Mouse (Mus musculus): ENCODE measurements around the gene Wdr91. TPM values are rescaled to one million over a fixed set of nuclear protein-coding genes. Genes with fewer than 3 reads are reported as not detected.

Wdr91 gene
- polyA plus RNA-seq, 1 experiment from 2014 or later = 10.3 TPM

GRCm38 (mm10) chr6:34875268-34875761, 35.4 kb downstream of the Wdr91 start:
- Histone ChIP-seq H3K27ac (replicated peaks; ENCODE audit: low read depth, low read length) (no peak overlapping the region), H3K4me1 (ENCODE audit: control insufficient read depth, insufficient read depth, low read length) (peaks cover 8% of the 10 kb centered on the region)
- no peak for DNase-seq (ENCODE audit: low spot score)

GRCm38 (mm10) chr6:34874101-34874921, 36.4 kb downstream of the Wdr91 start:
- Histone ChIP-seq H3K4me1 (ENCODE audit: control insufficient read depth, insufficient read depth, low read length) (peaks cover 8% of the 10 kb centered on the region), H3K9ac (ENCODE audit: low read length) (no peak overlapping the region), H3K27ac (replicated peaks; ENCODE audit: low read depth, low read length) (no peak overlapping the region), H3K9me3 (ENCODE audit: control insufficient read depth, low read length) (no peaks in the 10 kb centered on the region), H3K27me3 (ENCODE audit: control insufficient read depth, insufficient read depth, low read length) (no peaks in the 10 kb centered on the region), H3K4me3 (ENCODE audit: low read depth, low read length) (no peak overlapping the region), H3K4me2 (ENCODE audit: low read depth, severe bottlenecking) (no peak overlapping the region), H3K36me3 (ENCODE audit: control insufficient read depth, insufficient read depth, low read length) (no peaks in the 10 kb centered on the region; the same call in 1 of the 2 replicates)
- 82% methylated on average over 21 of the region's 21 CpGs for WGBS
- DNase-seq (ENCODE audit: low spot score) (no peak), ATAC-seq (ENCODE audit: insufficient number of reproducible peaks, low FRiP score, low TSS enrichment, low read depth) (no peak)

More at GRCm38 (mm10) chr6:34875268-34875761, 35.4 kb downstream of the Wdr91 start:
- Histone ChIP-seq H3K4me3 (ENCODE audit: low read depth, low read length) (no peak overlapping the region), H3K9me3 (ENCODE audit: control insufficient read depth, low read length) (no peaks in the 10 kb centered on the region), H3K9ac (ENCODE audit: low read length) (no peak overlapping the region), H3K27me3 (ENCODE audit: control insufficient read depth, insufficient read depth, low read length) (no peaks in the 10 kb centered on the region), H3K4me2 (ENCODE audit: low read depth, severe bottlenecking) (no peak overlapping the region), H3K36me3 (ENCODE audit: control insufficient read depth, insufficient read depth, low read length) (no peaks in the 10 kb centered on the region; the same call in 1 of the 2 replicates)
- 90% methylated on average over 15 of the region's 15 CpGs for WGBS
- ATAC-seq (ENCODE audit: insufficient number of reproducible peaks, low FRiP score, low TSS enrichment, low read depth) = no peak

GRCm38 (mm10) chr6:34872871-34873270, 37.8 kb downstream of the Wdr91 start:
- Histone ChIP-seq H3K9ac (ENCODE audit: low read length) (no peak overlapping the region), H3K36me3 (ENCODE audit: control insufficient read depth, insufficient read depth, low read length) (no peaks in the 10 kb centered on the region; the same call in 1 of the 2 replicates), H3K4me3 (ENCODE audit: low read depth, low read length) (no peak overlapping the region), H3K4me2 (ENCODE audit: low read depth, severe bottlenecking) (no peak overlapping the region), H3K9me3 (ENCODE audit: control insufficient read depth, low read length) (no peaks in the 10 kb centered on the region), H3K27me3 (ENCODE audit: control insufficient read depth, insufficient read depth, low read length) (no peaks in the 10 kb centered on the region), H3K27ac (replicated peaks; ENCODE audit: low read depth, low read length) (no peak overlapping the region), H3K4me1 (ENCODE audit: control insufficient read depth, insufficient read depth, low read length) (peaks cover 6% of the 10 kb centered on the region)
- no peak for ATAC-seq (ENCODE audit: insufficient number of reproducible peaks, low FRiP score, low TSS enrichment, low read depth)
- DNase-seq (ENCODE audit: low spot score) = peak; percentile 17
- WGBS = 94% methylated on average over 10 of the region's 10 CpGs

GRCm38 (mm10) chr6:34871929-34872328, 38.7 kb downstream of the Wdr91 start:
- DNase-seq (ENCODE audit: low spot score) (no peak), ATAC-seq (ENCODE audit: insufficient number of reproducible peaks, low FRiP score, low TSS enrichment, low read depth) (no peak)
- peaks cover 4% of the 10 kb centered on the region for H3K4me1 ChIP-seq (ENCODE audit: control insufficient read depth, insufficient read depth, low read length)
- H3K36me3 ChIP-seq (ENCODE audit: control insufficient read depth, insufficient read depth, low read length) = no peaks in the 10 kb centered on the region; the same call in 1 of the 2 replicates
- no peak overlapping the region for H3K27ac ChIP-seq (replicated peaks; ENCODE audit: low read depth, low read length)
- 93% methylated on average over 7 of the region's 7 CpGs for WGBS
- no peaks in the 10 kb centered on the region for H3K27me3 ChIP-seq (ENCODE audit: control insufficient read depth, insufficient read depth, low read length)
- H3K9ac ChIP-seq (ENCODE audit: low read length) = no peak overlapping the region
- H3K9me3 ChIP-seq (ENCODE audit: control insufficient read depth, low read length) = no peaks in the 10 kb centered on the region
- H3K4me3 ChIP-seq (ENCODE audit: low read depth, low read length) = no peak overlapping the region
- no peak overlapping the region for H3K4me2 ChIP-seq (ENCODE audit: low read depth, severe bottlenecking)

GRCm38 (mm10) chr6:34870724-34871123, 40.0 kb downstream of the Wdr91 start:
- H3K9ac ChIP-seq (ENCODE audit: low read length) = no peak overlapping the region
- H3K4me3 ChIP-seq (ENCODE audit: low read depth, low read length) = no peak overlapping the region
- H3K4me1 ChIP-seq (ENCODE audit: control insufficient read depth, insufficient read depth, low read length) = no peaks in the 10 kb centered on the region
- DNase-seq (ENCODE audit: low spot score) = no peak
- no peaks in the 10 kb centered on the region for H3K9me3 ChIP-seq (ENCODE audit: control insufficient read depth, low read length)
- WGBS = 89% methylated on average over 5 of the region's 5 CpGs
- ATAC-seq (ENCODE audit: insufficient number of reproducible peaks, low FRiP score, low TSS enrichment, low read depth) = no peak
- no peaks in the 10 kb centered on the region for H3K27me3 ChIP-seq (ENCODE audit: control insufficient read depth, insufficient read depth, low read length)
- no peaks in the 10 kb centered on the region; the same call in 1 of the 2 replicates for H3K36me3 ChIP-seq (ENCODE audit: control insufficient read depth, insufficient read depth, low read length)
- H3K27ac ChIP-seq (replicated peaks; ENCODE audit: low read depth, low read length) = no peak overlapping the region
- H3K4me2 ChIP-seq (ENCODE audit: low read depth, severe bottlenecking) = no peak overlapping the region

GRCm38 (mm10) chr6:34870136-34870535, 40.5 kb downstream of the Wdr91 start:
- Histone ChIP-seq H3K27ac (replicated peaks; ENCODE audit: low read depth, low read length) (no peak overlapping the region), H3K4me1 (ENCODE audit: control insufficient read depth, insufficient read depth, low read length) (no peaks in the 10 kb centered on the region), H3K4me2 (ENCODE audit: low read depth, severe bottlenecking) (no peak overlapping the region), H3K4me3 (ENCODE audit: low read depth, low read length) (no peak overlapping the region), H3K36me3 (ENCODE audit: control insufficient read depth, insufficient read depth, low read length) (no peaks in the 10 kb centered on the region; the same call in 1 of the 2 replicates), H3K9me3 (ENCODE audit: control insufficient read depth, low read length) (no peaks in the 10 kb centered on the region), H3K9ac (ENCODE audit: low read length) (no peak overlapping the region), H3K27me3 (ENCODE audit: control insufficient read depth, insufficient read depth, low read length) (no peaks in the 10 kb centered on the region)
- no peak for ATAC-seq (ENCODE audit: insufficient number of reproducible peaks, low FRiP score, low TSS enrichment, low read depth)
- WGBS = 85% methylated on average over 5 of the region's 5 CpGs
- no peak for DNase-seq (ENCODE audit: low spot score)

GRCm38 (mm10) chr6:34869225-34869915, 41.3 kb downstream of the Wdr91 start:
- H3K9me3 ChIP-seq (ENCODE audit: control insufficient read depth, low read length) = no peaks in the 10 kb centered on the region
- H3K4me1 ChIP-seq (ENCODE audit: control insufficient read depth, insufficient read depth, low read length) = no peaks in the 10 kb centered on the region
- no peak for ATAC-seq (ENCODE audit: insufficient number of reproducible peaks, low FRiP score, low TSS enrichment, low read depth)
- H3K9ac ChIP-seq (ENCODE audit: low read length) = no peak overlapping the region
- no peaks in the 10 kb centered on the region for H3K27me3 ChIP-seq (ENCODE audit: control insufficient read depth, insufficient read depth, low read length)
- DNase-seq (ENCODE audit: low spot score) = no peak
- H3K4me2 ChIP-seq (ENCODE audit: low read depth, severe bottlenecking) = no peak overlapping the region
- H3K36me3 ChIP-seq (ENCODE audit: control insufficient read depth, insufficient read depth, low read length) = no peaks in the 10 kb centered on the region; the same call in 1 of the 2 replicates
- H3K4me3 ChIP-seq (ENCODE audit: low read depth, low read length) = no peak overlapping the region
- H3K27ac ChIP-seq (replicated peaks; ENCODE audit: low read depth, low read length) = no peak overlapping the region
- WGBS = 78% methylated on average over 13 of the region's 13 CpGs

GRCm38 (mm10) chr6:34868507-34869217, 42.0 kb downstream of the Wdr91 start:
- H3K36me3 ChIP-seq (ENCODE audit: control insufficient read depth, insufficient read depth, low read length) = no peaks in the 10 kb centered on the region; the same call in 1 of the 2 replicates
- H3K4me3 ChIP-seq (ENCODE audit: low read depth, low read length) = no peak overlapping the region
- no peak overlapping the region for H3K9ac ChIP-seq (ENCODE audit: low read length)
- DNase-seq (ENCODE audit: low spot score) (no peak), ATAC-seq (ENCODE audit: insufficient number of reproducible peaks, low FRiP score, low TSS enrichment, low read depth) (no peak)
- H3K27me3 ChIP-seq (ENCODE audit: control insufficient read depth, insufficient read depth, low read length) = no peaks in the 10 kb centered on the region
- no peaks in the 10 kb centered on the region for H3K9me3 ChIP-seq (ENCODE audit: control insufficient read depth, low read length)
- H3K27ac ChIP-seq (replicated peaks; ENCODE audit: low read depth, low read length) = no peak overlapping the region
- no peaks in the 10 kb centered on the region for H3K4me1 ChIP-seq (ENCODE audit: control insufficient read depth, insufficient read depth, low read length)
- 77% methylated on average over 20 of the region's 20 CpGs for WGBS
- H3K4me2 ChIP-seq (ENCODE audit: low read depth, severe bottlenecking) = no peak overlapping the region
